Mouse (Mus musculus): ENCODE measurements around the gene Zc3hav1.
A peak's percentile ranks its signal among the peaks of the same experiment; 100 is the strongest.
"Not testable (repeated sequence)": the region's sequence is repeated elsewhere in the genome, so short reads cannot be mapped to it uniquely, and the experiment has no call there.

The Zc3hav1 gene

GRCm38 (mm10) chr6:38353811-38354722 lies at the start of gene Zc3hav1:
Zc3hav1 (minus strand) TSS chr6:38354603.
- no peak for DNase-seq

- DNase-seq = no peak
Measured at GRCm38 (mm10) chr6:38389671-38390070, 35.3 kb upstream of the Zc3hav1 start.

- DNase-seq = peak; percentile 77
Measured at GRCm38 (mm10) chr6:38381129-38381771, 26.8 kb upstream of the Zc3hav1 start, which contains the start of gene Ttc26. Ttc26 (plus strand) TSS chr6:38381469.

- DNase-seq = no peak
Measured at GRCm38 (mm10) chr6:38380764-38381128, 26.3 kb upstream of the Zc3hav1 start.

- no peak for DNase-seq
Measured at GRCm38 (mm10) chr6:38374271-38374670, 19.9 kb upstream of the Zc3hav1 start.

- no peak for DNase-seq
Measured at GRCm38 (mm10) chr6:38369945-38370344, 15.5 kb upstream of the Zc3hav1 start.

GRCm38 (mm10) chr6:38364121-38364520 lies 9.7 kb upstream of the Zc3hav1 start:
- no peak for DNase-seq

GRCm38 (mm10) chr6:38363370-38363769 lies 9.0 kb upstream of the Zc3hav1 start:
- no peak for DNase-seq

- DNase-seq = no peak
Measured at GRCm38 (mm10) chr6:38361937-38362336, 7.5 kb upstream of the Zc3hav1 start.

- no peak for DNase-seq
Measured at GRCm38 (mm10) chr6:38361065-38361464, 6.7 kb upstream of the Zc3hav1 start.

GRCm38 (mm10) chr6:38359736-38360499 lies 5.5 kb upstream of the Zc3hav1 start:
- DNase-seq = no peak

GRCm38 (mm10) chr6:38359044-38359735 lies 4.8 kb upstream of the Zc3hav1 start:
- DNase-seq = not testable (repeated sequence)

- DNase-seq = no peak
Measured at GRCm38 (mm10) chr6:38358253-38359027, 4.0 kb upstream of the Zc3hav1 start.

GRCm38 (mm10) chr6:38357603-38358252 lies 3.3 kb upstream of the Zc3hav1 start:
- DNase-seq = no peak

GRCm38 (mm10) chr6:38356661-38357433 lies 2.4 kb upstream of the Zc3hav1 start:
- not testable (repeated sequence) for DNase-seq

GRCm38 (mm10) chr6:38355862-38356261 lies 1.5 kb upstream of the Zc3hav1 start:
- no peak for DNase-seq

- no peak for DNase-seq
Measured at GRCm38 (mm10) chr6:38355354-38355823, 986 bp upstream of the Zc3hav1 start.

- no peak for DNase-seq
Measured at GRCm38 (mm10) chr6:38354723-38355353, 435 bp upstream of the Zc3hav1 start.

- DNase-seq = no peak
Measured at GRCm38 (mm10) chr6:38353181-38353580, 1.2 kb downstream of the Zc3hav1 start.

- no peak for DNase-seq
Measured at GRCm38 (mm10) chr6:38352451-38352850, 2.0 kb downstream of the Zc3hav1 start.

Measured in cerebellum, adult 11-12 months (tissue).